Mouse (Mus musculus): Measurements from ENCODE around the gene Bpifa6. TPM values are rescaled to one million over a fixed set of nuclear protein-coding genes. Genes with fewer than 3 reads are reported as not detected.

Bpifa6 gene
- polyA plus RNA-seq (2015; fragmentation: Nextera tagmentation; extraction: Ambion mirVana) = not detected in 2 replicates

- ATAC-seq (no peak), DNase-seq (no peak)
- Histone ChIP-seq H3K27me3 (ENCODE audit: insufficient read depth, low read length) (no peaks in the 10 kb centered on the region), H3K4me3 (ENCODE audit: low read depth, low read length) (no peak within 1 kb of the TSS), H3K36me3 (replicated peaks; ENCODE audit: insufficient read depth, low read length) (no peaks in the 10 kb centered on the region), H3K9me3 (ENCODE audit: low read length) (no peaks in the 10 kb centered on the region), H3K4me2 (ENCODE audit: low read depth, low read length) (no peak within 1 kb of the TSS), H3K27ac (ENCODE audit: low read depth) (no peak within 1 kb of the TSS), H3K4me1 (ENCODE audit: insufficient read depth) (no peaks in the 10 kb centered on the region), H3K9ac (replicated peaks) (no peak within 1 kb of the TSS)
- WGBS (ENCODE audit: insufficient replicate concordance) = 56% methylated on average over 5 of the region's 5 CpGs
- no peak for TF ChIP-seq CTCF (IDR thresholded peaks at IDR 0.05; ENCODE audit: low read depth)
- TF ChIP-seq EP300 (IDR thresholded peaks at IDR 0.05; ENCODE audit: low read depth) = no peak
Observed at GRCm38 (mm10) chr2:153974582-153974981, at the start of gene Bpifa6. TSS of gene Bpifa6 (plus strand) at chr2:153974945.

GRCm38 (mm10) chr2:153929871-153930413, 44.8 kb upstream of the Bpifa6 start:
- Histone ChIP-seq H3K9ac (replicated peaks) (no peak overlapping the region), H3K27me3 (ENCODE audit: insufficient read depth, low read length) (0 out of 2 replicates have a peak, but pooled peaks cover 2% of the 10 kb centered on the region)
- 32% methylated on average over 3 of the region's 3 CpGs for WGBS (ENCODE audit: insufficient replicate concordance)

GRCm38 (mm10) chr2:153931125-153931524, 43.6 kb upstream of the Bpifa6 start:
- H3K9me3 ChIP-seq (ENCODE audit: low read length) = no peaks in the 10 kb centered on the region
- ATAC-seq (no peak), DNase-seq (no peak)
- no peaks in the 10 kb centered on the region for H3K36me3 ChIP-seq (replicated peaks; ENCODE audit: insufficient read depth, low read length)
- no peak overlapping the region for H3K9ac ChIP-seq (replicated peaks)
- no peak overlapping the region for H3K4me2 ChIP-seq (ENCODE audit: low read depth, low read length)
- 75% methylated on average over 6 of the region's 6 CpGs for WGBS (ENCODE audit: insufficient replicate concordance)
- H3K4me1 ChIP-seq (ENCODE audit: insufficient read depth) = no peaks in the 10 kb centered on the region
- 0 out of 2 replicates have a peak, but pooled peaks cover 2% of the 10 kb centered on the region for H3K27me3 ChIP-seq (ENCODE audit: insufficient read depth, low read length)
- no peak overlapping the region for H3K4me3 ChIP-seq (ENCODE audit: low read depth, low read length)
- no peak overlapping the region for H3K27ac ChIP-seq (ENCODE audit: low read depth)
- TF ChIP-seq CTCF (IDR thresholded peaks at IDR 0.05; ENCODE audit: low read depth) = no peak
- no peak for TF ChIP-seq EP300 (IDR thresholded peaks at IDR 0.05; ENCODE audit: low read depth)

More at GRCm38 (mm10) chr2:153929871-153930413, 44.8 kb upstream of the Bpifa6 start:
- Histone ChIP-seq H3K27ac (ENCODE audit: low read depth) (no peak overlapping the region), H3K4me2 (ENCODE audit: low read depth, low read length) (no peak overlapping the region), H3K36me3 (replicated peaks; ENCODE audit: insufficient read depth, low read length) (no peaks in the 10 kb centered on the region), H3K4me1 (ENCODE audit: insufficient read depth) (no peaks in the 10 kb centered on the region), H3K9me3 (ENCODE audit: low read length) (no peaks in the 10 kb centered on the region), H3K4me3 (ENCODE audit: low read depth, low read length) (no peak overlapping the region)
- DNase-seq = peak; percentile 71
- TF ChIP-seq CTCF (IDR thresholded peaks at IDR 0.05; ENCODE audit: low read depth) (peak; percentile 94), EP300 (IDR thresholded peaks at IDR 0.05; ENCODE audit: low read depth) (no peak)
- no peak for ATAC-seq

DNA sequence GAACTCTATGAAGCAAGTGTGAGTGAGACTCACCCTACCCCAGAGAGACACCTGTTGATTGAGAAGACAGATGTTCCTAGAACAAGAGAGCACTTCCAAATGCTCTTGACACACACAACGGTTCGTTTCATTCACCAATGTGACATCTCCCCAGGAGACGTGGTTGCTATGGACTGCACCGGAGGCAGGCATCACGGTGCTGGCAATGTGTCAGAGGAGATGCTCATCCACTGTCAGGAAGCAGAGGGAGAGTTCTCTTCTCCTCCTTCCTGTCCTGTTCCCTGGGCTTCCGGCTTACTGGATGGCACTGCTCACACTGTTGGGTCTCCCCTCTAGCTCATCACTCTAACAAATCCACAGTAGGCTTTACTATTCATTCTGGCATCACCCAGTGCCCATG, 41.4 kb upstream of the Bpifa6 start:
- DNase-seq = no peak
- Histone ChIP-seq H3K9me3 (ENCODE audit: low read length) (no peaks in the 10 kb centered on the region), H3K27me3 (ENCODE audit: insufficient read depth, low read length) (0 out of 2 replicates have a peak, but pooled peaks cover 2% of the 10 kb centered on the region), H3K36me3 (replicated peaks; ENCODE audit: insufficient read depth, low read length) (no peaks in the 10 kb centered on the region), H3K27ac (ENCODE audit: low read depth) (no peak overlapping the region), H3K4me1 (ENCODE audit: insufficient read depth) (no peaks in the 10 kb centered on the region), H3K4me2 (ENCODE audit: low read depth, low read length) (no peak overlapping the region), H3K4me3 (ENCODE audit: low read depth, low read length) (no peak overlapping the region), H3K9ac (replicated peaks) (no peak overlapping the region)
- ATAC-seq = no peak
- TF ChIP-seq EP300 (IDR thresholded peaks at IDR 0.05; ENCODE audit: low read depth) (no peak), CTCF (IDR thresholded peaks at IDR 0.05; ENCODE audit: low read depth) (no peak)
- WGBS (ENCODE audit: insufficient replicate concordance) = 67% methylated on average over 6 of the region's 6 CpGs

DNA sequence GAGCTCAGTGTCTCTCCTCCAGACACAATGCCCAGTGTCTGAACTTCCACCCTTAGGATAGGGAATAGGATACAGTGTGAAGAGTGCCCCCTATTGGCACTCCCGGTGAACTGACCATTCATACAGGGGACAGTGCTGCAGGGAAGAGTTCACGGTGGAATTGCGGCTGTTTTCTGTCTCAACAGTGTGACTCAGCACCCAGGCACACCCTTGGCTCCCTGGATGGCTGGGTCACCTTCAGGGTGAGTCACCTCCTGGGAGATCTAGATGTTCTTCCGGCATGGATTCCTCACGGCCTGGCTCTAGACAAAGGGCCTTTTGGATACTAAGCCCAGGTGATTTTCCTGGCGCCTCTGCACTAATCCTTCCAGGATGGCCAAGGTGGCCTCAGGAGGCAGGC, 39.4 kb upstream of the Bpifa6 start:
- no peak overlapping the region for H3K27ac ChIP-seq (ENCODE audit: low read depth)
- H3K9ac ChIP-seq (replicated peaks) = no peak overlapping the region
- no peaks in the 10 kb centered on the region for H3K36me3 ChIP-seq (replicated peaks; ENCODE audit: insufficient read depth, low read length)
- no peaks in the 10 kb centered on the region for H3K9me3 ChIP-seq (ENCODE audit: low read length)
- no peak overlapping the region for H3K4me2 ChIP-seq (ENCODE audit: low read depth, low read length)
- no peak for ATAC-seq
- no peak overlapping the region for H3K4me3 ChIP-seq (ENCODE audit: low read depth, low read length)
- no peak for TF ChIP-seq EP300 (IDR thresholded peaks at IDR 0.05; ENCODE audit: low read depth)
- TF ChIP-seq CTCF (IDR thresholded peaks at IDR 0.05; ENCODE audit: low read depth) = 0 out of 2 replicates have a peak, but pooled peaks have one; percentile 15
- H3K27me3 ChIP-seq (ENCODE audit: insufficient read depth, low read length) = 0 out of 2 replicates have a peak, but pooled peaks cover 2% of the 10 kb centered on the region
- no peaks in the 10 kb centered on the region for H3K4me1 ChIP-seq (ENCODE audit: insufficient read depth)
- WGBS (ENCODE audit: insufficient replicate concordance) = 79% methylated on average over 6 of the region's 6 CpGs
- no peak for DNase-seq

- ATAC-seq = no peak
- 0 out of 2 replicates have a peak, but pooled peaks cover 2% of the 10 kb centered on the region for H3K27me3 ChIP-seq (ENCODE audit: insufficient read depth, low read length)
- H3K4me2 ChIP-seq (ENCODE audit: low read depth, low read length) = no peak within 1 kb of the TSS
- no peaks in the 10 kb centered on the region for H3K4me1 ChIP-seq (ENCODE audit: insufficient read depth)
- no peak within 1 kb of the TSS for H3K4me3 ChIP-seq (ENCODE audit: low read depth, low read length)
- no peaks in the 10 kb centered on the region for H3K9me3 ChIP-seq (ENCODE audit: low read length)
- TF ChIP-seq CTCF (IDR thresholded peaks at IDR 0.05; ENCODE audit: low read depth) = no peak
- no peak for TF ChIP-seq EP300 (IDR thresholded peaks at IDR 0.05; ENCODE audit: low read depth)
- H3K9ac ChIP-seq (replicated peaks) = no peak within 1 kb of the TSS
- WGBS (ENCODE audit: insufficient replicate concordance) = 35% methylated on average over 5 of the region's 5 CpGs
- no peaks in the 10 kb centered on the region for H3K36me3 ChIP-seq (replicated peaks; ENCODE audit: insufficient read depth, low read length)
- no peak within 1 kb of the TSS for H3K27ac ChIP-seq (ENCODE audit: low read depth)
- no peak for DNase-seq
Observed at GRCm38 (mm10) chr2:153937843-153938242, 36.9 kb upstream of the Bpifa6 start, which contains the start of gene Bpifb4. TSS of gene Bpifb4 (plus strand) at chr2:153938212.

Measured in liver, postnatal 0 days (tissue).